Mouse (Mus musculus) hindbrain, embryonic 12.5 days (tissue): ENCODE measurements around the gene Arnt2. TPM values are rescaled to one million over a fixed set of nuclear protein-coding genes. Genes with fewer than 3 reads are reported as not detected.
A peak's percentile ranks its signal among the peaks of the same experiment; 100 is the strongest.

Experiments
- ATAC-seq: fragments of 200-750 bp; cut with Nextera tagmentation; 2 replicates; pipeline ENCODE4 v1.8.0; 2017; ENCODE audit warnings: moderate TSS enrichment; ENCODE audit not compliant: low FRiP score
- H3K27ac ChIP-seq: fragments of 300-500 bp; sonication (generic); 2 replicates; pipeline ENCODE4 v1.5.1; 2016; ENCODE audit warnings: mild to moderate bottlenecking
- H3K27me3 ChIP-seq: fragments of 300-500 bp; sonication (generic); 2 replicates; pipeline ENCODE4 v1.6.1; 2016; ENCODE audit warnings: mild to moderate bottlenecking
- H3K36me3 ChIP-seq: fragments of 300-500 bp; sonication (generic); 2 replicates; pipeline ENCODE4 v1.6.1; 2016; ENCODE audit warnings: mild to moderate bottlenecking
- H3K4me1 ChIP-seq: fragments of 300-500 bp; sonication (generic); 2 replicates; pipeline ENCODE4 v1.6.1; 2016
- H3K4me2 ChIP-seq: fragments of 300-500 bp; sonication (generic); replicated peaks from 2 replicates; pipeline ENCODE4 v1.6.1; 2016; ENCODE audit warnings: mild to moderate bottlenecking
- H3K4me3 ChIP-seq: fragments of 300-500 bp; sonication (generic); 2 replicates; pipeline ENCODE4 v1.5.1; 2016; ENCODE audit warnings: mild to moderate bottlenecking
- H3K9ac ChIP-seq: fragments of 300-500 bp; sonication (generic); 2 replicates; pipeline ENCODE4 v1.6.1; 2016; ENCODE audit warnings: mild to moderate bottlenecking, moderate library complexity
- H3K9me3 ChIP-seq: fragments of 300-500 bp; sonication (generic); replicated peaks from 2 replicates; pipeline ENCODE4 v1.6.1; 2016; ENCODE audit warnings: mild to moderate bottlenecking
- WGBS: fragments of 180-500 bp; shearing (Covaris S2); methylation state at CpG from one replicate; pipeline ENCODE4 v1.1.7; 2016; 5-methylcytosine and 5-hydroxymethylcytosine counted together
- polyA plus RNA-seq: library from polyadenylated mRNA; unstranded; fragments of >200 nt; fragmentation: Nextera tagmentation; extraction: Ambion mirVana; gene quantifications from 2 replicates; pipeline ENCODE4 v1.2.1, GENCODE M21; 2016

The Arnt2 gene
- polyA plus RNA-seq, 1 experiment from 2014 or later: 57.6 TPM

- no peak for ATAC-seq
- H3K36me3 ChIP-seq: peaks cover 52% of the 10 kb centered on the region
- no peak overlapping the region for H3K4me3 ChIP-seq
- H3K9ac ChIP-seq: no peak overlapping the region
- H3K4me1 ChIP-seq: no peaks in the 10 kb centered on the region
- no peaks in the 10 kb centered on the region for H3K27me3 ChIP-seq
- no peaks in the 10 kb centered on the region for H3K9me3 ChIP-seq
- WGBS: 85% methylated on average over 3 of the region's 3 CpGs
- no peak overlapping the region for H3K27ac ChIP-seq
- no peak overlapping the region for H3K4me2 ChIP-seq
These were observed 102.5 kb downstream of the Arnt2 start for GRCm38 (mm10) chr7:84307329-84307925.

GRCm38 (mm10) chr7:84300261-84300660, 109.7 kb downstream of the Arnt2 start:
- no peaks in the 10 kb centered on the region for H3K9me3 ChIP-seq
- no peaks in the 10 kb centered on the region for H3K4me1 ChIP-seq
- H3K4me2 ChIP-seq: no peak overlapping the region
- no peak for ATAC-seq
- WGBS: 88% methylated on average over 1 of the region's 1 CpGs
- H3K36me3 ChIP-seq: peaks cover 32% of the 10 kb centered on the region
- H3K9ac ChIP-seq: no peak overlapping the region
- no peak overlapping the region for H3K27ac ChIP-seq
- no peaks in the 10 kb centered on the region for H3K27me3 ChIP-seq
- H3K4me3 ChIP-seq: no peak overlapping the region

GRCm38 (mm10) chr7:84299601-84300000, 110.4 kb downstream of the Arnt2 start:
- Histone ChIP-seq H3K9ac (no peak overlapping the region), H3K9me3 (no peaks in the 10 kb centered on the region), H3K4me3 (no peak overlapping the region), H3K36me3 (peaks cover 25% of the 10 kb centered on the region), H3K27me3 (no peaks in the 10 kb centered on the region), H3K27ac (no peak overlapping the region), H3K4me2 (no peak overlapping the region), H3K4me1 (no peaks in the 10 kb centered on the region)
- no peak for ATAC-seq
- WGBS: 93% methylated on average over 4 of the region's 4 CpGs

- H3K9me3 ChIP-seq: no peaks in the 10 kb centered on the region
- H3K9ac ChIP-seq: no peak overlapping the region
- 81% methylated on average over 7 of the region's 7 CpGs for WGBS
- no peak overlapping the region for H3K4me3 ChIP-seq
- peaks cover 38% of the 10 kb centered on the region for H3K36me3 ChIP-seq
- no peaks in the 10 kb centered on the region for H3K4me1 ChIP-seq
- no peak overlapping the region for H3K27ac ChIP-seq
- no peak overlapping the region for H3K4me2 ChIP-seq
- no peaks in the 10 kb centered on the region for H3K27me3 ChIP-seq
- no peak for ATAC-seq
These were observed 116.9 kb downstream of the Arnt2 start for GRCm38 (mm10) chr7:84293054-84293453.

- Histone ChIP-seq H3K9ac (no peak overlapping the region), H3K4me3 (no peak overlapping the region), H3K27ac (no peak overlapping the region), H3K4me2 (no peak overlapping the region), H3K27me3 (no peaks in the 10 kb centered on the region), H3K4me1 (no peaks in the 10 kb centered on the region), H3K9me3 (no peaks in the 10 kb centered on the region), H3K36me3 (peaks cover 53% of the 10 kb centered on the region)
- ATAC-seq: no peak
- 82% methylated on average over 2 of the region's 2 CpGs for WGBS
These were observed 122.8 kb downstream of the Arnt2 start for GRCm38 (mm10) chr7:84287226-84287587.

GRCm38 (mm10) chr7:84286526-84287225, 123.3 kb downstream of the Arnt2 start:
- WGBS: 86% methylated on average over 8 of the region's 8 CpGs
- no peaks in the 10 kb centered on the region for H3K4me1 ChIP-seq
- no peak overlapping the region for H3K27ac ChIP-seq
- no peaks in the 10 kb centered on the region for H3K27me3 ChIP-seq
- H3K36me3 ChIP-seq: peaks cover 54% of the 10 kb centered on the region
- ATAC-seq: no peak
- H3K4me3 ChIP-seq: no peak overlapping the region
- no peaks in the 10 kb centered on the region for H3K9me3 ChIP-seq
- H3K9ac ChIP-seq: no peak overlapping the region
- no peak overlapping the region for H3K4me2 ChIP-seq

GRCm38 (mm10) chr7:84285790-84286189, 124.2 kb downstream of the Arnt2 start:
- H3K27me3 ChIP-seq: no peaks in the 10 kb centered on the region
- no peak overlapping the region for H3K4me2 ChIP-seq
- ATAC-seq: no peak
- H3K9me3 ChIP-seq: no peaks in the 10 kb centered on the region
- no peaks in the 10 kb centered on the region for H3K4me1 ChIP-seq
- H3K27ac ChIP-seq: no peak overlapping the region
- H3K36me3 ChIP-seq: peaks cover 57% of the 10 kb centered on the region
- 92% methylated on average over 7 of the region's 7 CpGs for WGBS
- no peak overlapping the region for H3K4me3 ChIP-seq
- H3K9ac ChIP-seq: no peak overlapping the region

- no peaks in the 10 kb centered on the region for H3K9me3 ChIP-seq
- 78% methylated on average over 3 of the region's 3 CpGs for WGBS
- no peak for ATAC-seq
- no peak overlapping the region for H3K4me3 ChIP-seq
- no peaks in the 10 kb centered on the region for H3K27me3 ChIP-seq
- H3K27ac ChIP-seq: no peak overlapping the region
- H3K9ac ChIP-seq: no peak overlapping the region
- H3K4me1 ChIP-seq: no peaks in the 10 kb centered on the region
- H3K4me2 ChIP-seq: no peak overlapping the region
- H3K36me3 ChIP-seq: peaks cover 65% of the 10 kb centered on the region
These were observed 125.0 kb downstream of the Arnt2 start for GRCm38 (mm10) chr7:84284974-84285373.

- WGBS: 91% methylated on average over 4 of the region's 4 CpGs
- H3K9me3 ChIP-seq: no peaks in the 10 kb centered on the region
These were observed 127.7 kb downstream of the Arnt2 start for GRCm38 (mm10) chr7:84282231-84282630.

GRCm38 (mm10) chr7:84279231-84279630, 130.7 kb downstream of the Arnt2 start:
- Histone ChIP-seq H3K4me3 (no peak overlapping the region), H3K4me1 (no peaks in the 10 kb centered on the region), H3K27ac (no peak overlapping the region), H3K9me3 (no peaks in the 10 kb centered on the region), H3K36me3 (peaks cover 68% of the 10 kb centered on the region), H3K4me2 (no peak overlapping the region), H3K9ac (no peak overlapping the region), H3K27me3 (no peaks in the 10 kb centered on the region)
- ATAC-seq: no peak
- 73% methylated on average over 1 of the region's 1 CpGs for WGBS

More at GRCm38 (mm10) chr7:84282231-84282630, 127.7 kb downstream of the Arnt2 start:
- Histone ChIP-seq H3K27me3 (no peaks in the 10 kb centered on the region), H3K36me3 (peaks cover 62% of the 10 kb centered on the region), H3K4me2 (no peak overlapping the region), H3K9ac (no peak overlapping the region), H3K4me1 (no peaks in the 10 kb centered on the region), H3K4me3 (no peak overlapping the region), H3K27ac (no peak overlapping the region)
- ATAC-seq: no peak

GRCm38 (mm10) chr7:84275312-84275711, 134.7 kb downstream of the Arnt2 start:
- H3K4me3 ChIP-seq: no peak overlapping the region
- no peak overlapping the region for H3K27ac ChIP-seq
- ATAC-seq: no peak
- no peak overlapping the region for H3K9ac ChIP-seq
- H3K4me2 ChIP-seq: no peak overlapping the region
- H3K4me1 ChIP-seq: no peaks in the 10 kb centered on the region
- WGBS: 79% methylated on average over 10 of the region's 10 CpGs
- H3K27me3 ChIP-seq: no peaks in the 10 kb centered on the region
- H3K9me3 ChIP-seq: no peaks in the 10 kb centered on the region
- peaks cover 51% of the 10 kb centered on the region for H3K36me3 ChIP-seq

- H3K4me3 ChIP-seq: no peak overlapping the region
- no peak overlapping the region for H3K4me2 ChIP-seq
- no peaks in the 10 kb centered on the region for H3K9me3 ChIP-seq
- no peaks in the 10 kb centered on the region for H3K27me3 ChIP-seq
- peaks cover 48% of the 10 kb centered on the region for H3K36me3 ChIP-seq
- H3K27ac ChIP-seq: no peak overlapping the region
- WGBS: 87% methylated on average over 6 of the region's 6 CpGs
- no peaks in the 10 kb centered on the region for H3K4me1 ChIP-seq
- H3K9ac ChIP-seq: no peak overlapping the region
- ATAC-seq: no peak
These were observed 136.0 kb downstream of the Arnt2 start for GRCm38 (mm10) chr7:84273930-84274329.

GRCm38 (mm10) chr7:84272206-84272818, 137.7 kb downstream of the Arnt2 start:
- Histone ChIP-seq H3K27ac (no peak overlapping the region), H3K4me1 (no peaks in the 10 kb centered on the region), H3K36me3 (peaks cover 60% of the 10 kb centered on the region), H3K4me2 (no peak overlapping the region), H3K9ac (no peak overlapping the region), H3K4me3 (no peak overlapping the region), H3K9me3 (no peaks in the 10 kb centered on the region), H3K27me3 (no peaks in the 10 kb centered on the region)
- 28% methylated on average over 7 of the region's 7 CpGs for WGBS
- ATAC-seq: peak; percentile 70
